Mouse (Mus musculus): Measurements from ENCODE around the gene Anks6. TPM values are rescaled to one million over a fixed set of nuclear protein-coding genes. Genes with fewer than 3 reads are reported as not detected.
A peak's percentile ranks its signal among the peaks of the same experiment; 100 is the strongest.

Anks6 gene
- total RNA-seq, 2 experiments from 2014 or later: 14.7 to 21.2 TPM

DNA sequence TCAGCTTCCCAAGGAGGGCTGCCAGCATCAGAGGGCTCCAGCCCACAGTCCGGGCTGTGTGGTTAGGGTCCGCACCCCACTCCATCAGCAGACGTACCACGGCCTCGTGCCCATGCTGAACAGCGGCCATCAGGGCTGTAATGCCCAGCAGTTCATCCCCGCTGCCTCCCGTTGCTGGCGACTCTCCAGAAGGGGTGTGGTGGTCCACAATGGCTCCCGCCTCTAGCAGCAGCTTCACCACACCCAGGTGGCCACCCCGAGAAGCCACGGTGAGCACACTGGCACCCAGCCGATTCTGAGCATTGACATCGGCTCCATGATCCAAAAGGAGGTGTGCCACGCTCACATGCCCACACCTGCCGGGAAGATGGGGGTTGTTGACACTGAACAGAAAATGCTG lies 8.0 kb downstream of the Anks6 start:
- intact Hi-C loops (cut with DNase I): no loop called here

DNA sequence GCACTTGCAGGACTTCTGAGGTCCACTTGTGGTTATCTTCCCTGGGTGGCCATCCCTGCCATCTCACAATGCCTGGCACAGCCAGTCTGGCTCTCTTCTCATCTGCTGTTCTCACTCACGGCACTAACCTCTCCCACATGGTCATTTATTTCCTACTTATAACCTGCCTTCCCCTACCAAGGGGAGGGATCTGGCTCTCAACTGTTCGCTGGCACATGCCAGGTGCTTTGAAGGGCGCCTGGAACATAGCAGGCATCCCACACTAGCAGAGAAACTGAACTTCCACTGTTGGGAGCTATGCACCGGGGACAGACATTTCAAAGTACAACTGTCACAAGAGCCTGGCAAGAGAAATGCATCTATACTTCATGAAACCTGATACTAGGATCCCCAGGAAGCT lies 9.5 kb downstream of the Anks6 start:
- DNase-seq (ENCODE audit: low spot score in 2 of 2): no peak
- intact Hi-C loops (cut with DNase I): no loop called here

More for the DNA sequence above, 8.0 kb downstream of the Anks6 start:
- DNase-seq (ENCODE audit: low spot score in 2 of 2): no peak

DNA sequence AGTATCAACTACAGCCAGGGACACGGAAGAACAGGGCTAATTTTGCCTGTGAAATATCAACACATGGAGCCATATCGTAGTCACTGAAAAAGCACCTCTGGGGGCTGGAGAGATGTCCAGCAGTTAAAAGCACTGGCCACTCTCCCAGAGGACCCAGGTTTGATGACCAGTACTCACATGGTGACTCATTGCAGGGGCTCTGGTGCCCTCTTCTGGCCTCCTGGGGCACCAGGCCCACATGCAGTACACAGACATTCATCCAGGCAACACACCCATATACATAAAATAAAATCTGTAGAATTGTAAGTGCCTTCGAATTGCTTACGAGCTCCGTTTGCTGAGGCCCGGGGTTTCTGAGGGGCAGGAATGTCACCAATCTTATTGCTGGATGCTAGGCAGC lies 10.3 kb downstream of the Anks6 start:
- intact Hi-C loops (cut with DNase I): no loop called here
- DNase-seq (ENCODE audit: low spot score in 2 of 2): no peak

DNA sequence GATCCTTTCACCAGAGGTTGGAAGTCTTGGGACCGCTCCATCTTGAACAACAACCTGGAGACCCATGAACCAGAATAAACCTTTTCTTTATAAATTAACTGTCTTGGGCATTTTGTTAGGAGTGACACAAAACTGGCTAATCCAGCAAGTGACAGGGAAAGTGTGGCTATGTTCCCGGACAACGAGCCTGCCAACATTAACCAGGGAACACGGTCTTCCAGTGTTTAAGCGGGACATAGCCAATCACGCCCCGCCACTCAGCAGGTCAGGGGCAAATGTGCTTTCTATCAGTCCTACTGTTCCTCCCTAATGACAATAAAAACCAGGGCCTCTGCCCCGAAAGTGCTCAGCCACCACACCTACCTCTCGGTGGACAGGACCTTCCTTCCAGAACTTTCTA lies 13.4 kb downstream of the Anks6 start:
- no peak for DNase-seq (ENCODE audit: low spot score in 2 of 2)
- intact Hi-C loops (cut with DNase I): no loop called here

DNA sequence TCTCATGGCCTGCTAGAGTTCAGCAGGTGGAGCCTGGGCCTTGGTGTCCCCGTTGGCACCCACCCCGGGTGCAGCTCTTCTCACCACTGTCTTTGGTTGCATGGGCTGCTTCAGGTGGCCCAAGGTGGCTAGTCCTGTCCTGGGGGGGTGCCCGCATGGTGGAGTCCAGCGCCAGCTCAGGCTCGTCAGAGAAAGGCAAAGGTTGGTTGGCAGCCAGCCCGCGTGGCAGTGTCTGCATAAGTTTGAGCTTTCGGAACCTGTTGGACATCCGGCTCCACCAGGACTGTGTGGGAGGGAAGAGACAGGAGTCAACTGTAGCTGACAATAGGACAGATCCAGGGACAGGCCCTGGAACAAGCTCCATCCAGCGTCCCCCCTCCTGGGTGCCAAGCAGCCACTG lies 17.6 kb downstream of the Anks6 start:
- DNase-seq (ENCODE audit: low spot score in 2 of 2): no peak
- intact Hi-C loops (cut with DNase I): loop anchor here (5.0 kb wide), 2 partner anchors 47 to 427 kb away; partner anchors contain the start of gene Gabbr2

DNA sequence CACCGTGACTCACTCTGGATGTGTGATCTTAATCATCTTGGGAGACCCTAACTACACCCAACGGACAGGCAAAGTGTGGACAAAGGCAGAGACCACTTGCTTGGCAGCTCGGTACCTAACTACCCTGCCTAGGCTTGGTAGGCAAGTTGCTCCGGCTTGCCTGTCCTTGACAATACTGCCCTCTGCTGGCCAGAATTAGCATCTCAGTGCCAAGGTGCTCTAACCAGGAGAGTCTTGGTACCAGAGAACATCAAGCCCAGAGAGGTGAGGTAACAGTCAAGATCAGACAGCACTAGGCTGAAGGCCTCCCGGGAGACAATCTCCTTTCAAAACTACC lies 19.9 kb downstream of the Anks6 start:
- DNase-seq (ENCODE audit: low spot score in 2 of 2): peak; percentile 76 to 79
- intact Hi-C loops (cut with DNase I): loop anchor here (2.0 to 5.0 kb wide), 3 partner anchors 45 to 425 kb away; partner anchors contain the start of gene Gabbr2

DNA sequence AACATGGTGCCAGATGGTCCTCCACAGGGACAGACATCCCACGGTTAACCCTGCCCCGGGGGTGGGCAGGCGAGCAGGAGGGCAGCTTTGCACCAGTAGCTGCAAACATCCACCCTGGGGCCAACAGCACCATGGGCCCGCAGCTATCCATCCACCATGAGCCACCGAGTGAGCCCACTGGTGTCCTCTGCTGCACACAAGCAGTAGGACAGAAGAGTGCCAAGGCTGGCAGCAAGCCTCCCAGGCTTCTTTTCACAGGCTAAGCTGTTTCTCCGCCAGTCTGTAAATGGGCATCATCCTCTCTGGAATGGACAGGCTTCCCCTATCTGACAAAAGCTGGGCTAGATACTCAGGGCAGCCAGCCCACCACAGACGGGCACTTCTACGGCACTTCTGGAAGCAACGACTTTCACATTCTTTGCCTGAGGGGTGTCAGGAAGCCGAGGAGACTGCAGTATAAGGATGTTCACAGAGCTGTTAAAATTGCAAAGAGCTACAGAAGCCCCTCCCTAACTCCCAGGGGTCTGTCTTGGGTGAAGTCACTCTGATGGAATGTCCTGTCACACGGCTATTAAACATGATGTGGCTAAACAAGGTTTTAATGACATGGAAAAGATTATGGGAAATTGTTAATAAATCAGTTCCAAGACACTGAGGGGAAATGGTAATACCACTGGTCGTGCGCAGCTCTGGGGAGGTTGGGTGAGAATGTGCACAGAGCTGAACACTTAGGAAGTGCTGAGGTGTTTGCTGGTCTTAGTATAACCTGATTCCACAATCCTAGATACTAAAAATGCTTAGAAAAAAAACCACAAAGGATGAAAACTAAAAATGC lies 20.5 kb downstream of the Anks6 start:
- intact Hi-C loops (cut with DNase I): loop anchor here (2.0 to 5.0 kb wide), 3 partner anchors 44 to 424 kb away; partner anchors contain the start of gene Gabbr2
- peak; percentile 37 to 42 for DNase-seq (ENCODE audit: low spot score in 2 of 2)

DNA sequence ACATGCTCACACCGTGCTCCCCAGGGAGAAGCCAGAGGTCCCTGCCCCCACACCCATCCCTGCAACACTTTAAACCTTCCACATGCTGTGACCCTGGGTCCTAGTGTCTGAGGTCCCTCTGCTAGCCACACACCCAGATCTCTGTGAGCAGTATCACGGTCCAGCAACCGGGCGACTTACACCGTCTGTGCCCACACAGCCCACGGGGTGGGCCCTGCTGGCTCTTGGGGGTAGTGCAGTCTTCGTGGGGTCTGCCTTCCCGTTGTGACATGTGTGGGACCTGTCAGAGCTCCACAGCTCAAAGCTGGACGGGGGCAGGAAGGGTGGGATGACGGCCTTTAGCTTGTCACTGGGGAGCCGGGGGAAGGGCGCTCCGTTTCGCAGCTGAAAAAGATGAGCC lies 21.7 kb downstream of the Anks6 start:
- intact Hi-C loops (cut with DNase I): loop anchor here (5.0 kb wide), 2 partner anchors 43 to 423 kb away; partner anchors contain the start of gene Gabbr2
- no peak for DNase-seq (ENCODE audit: low spot score in 2 of 2)

DNA sequence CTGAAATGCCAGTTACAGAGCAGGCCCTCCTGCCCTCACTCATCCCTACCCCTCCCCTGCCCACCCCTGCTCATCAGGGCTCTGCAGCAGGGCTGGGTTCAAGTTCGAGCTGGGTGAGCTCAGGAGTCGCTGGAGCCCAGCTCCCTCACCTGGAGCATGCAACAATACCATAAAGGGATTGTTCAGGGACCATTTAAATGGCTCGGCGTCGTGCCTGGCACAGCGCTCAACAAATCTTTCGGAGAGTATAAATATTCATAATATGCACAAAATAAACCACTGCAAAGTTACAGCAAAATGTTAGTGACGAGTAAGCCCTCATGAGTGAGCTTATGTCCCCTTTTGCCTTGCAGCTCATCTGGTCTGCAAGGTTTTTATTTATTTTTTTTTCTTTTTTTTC lies 25.1 kb downstream of the Anks6 start:
- peak in 1 of 2 experiments; percentile 51 for DNase-seq (ENCODE audit: low spot score in 2 of 2)
- intact Hi-C loops (cut with DNase I): no loop called here

DNA sequence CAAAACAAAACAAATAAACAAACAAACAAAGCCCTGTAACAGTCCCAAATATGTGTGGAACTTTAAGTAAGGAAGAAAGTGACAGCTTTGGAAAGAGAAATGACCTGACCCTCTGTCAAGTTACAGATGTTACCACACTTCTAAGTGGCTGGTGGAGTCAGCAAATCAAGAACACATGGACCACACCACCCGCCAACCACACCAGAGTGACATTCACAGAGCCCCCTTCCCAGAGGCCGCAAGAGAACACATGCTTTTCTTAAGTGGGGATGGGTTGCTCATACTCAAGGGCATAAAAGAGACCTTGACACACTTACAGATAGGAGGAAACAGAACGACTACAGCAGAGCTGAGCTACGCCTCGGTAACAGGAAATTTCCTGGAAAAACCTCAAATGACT lies 28.4 kb downstream of the Anks6 start:
- intact Hi-C loops (cut with DNase I): no loop called here
- DNase-seq (ENCODE audit: low spot score in 2 of 2): no peak

DNA sequence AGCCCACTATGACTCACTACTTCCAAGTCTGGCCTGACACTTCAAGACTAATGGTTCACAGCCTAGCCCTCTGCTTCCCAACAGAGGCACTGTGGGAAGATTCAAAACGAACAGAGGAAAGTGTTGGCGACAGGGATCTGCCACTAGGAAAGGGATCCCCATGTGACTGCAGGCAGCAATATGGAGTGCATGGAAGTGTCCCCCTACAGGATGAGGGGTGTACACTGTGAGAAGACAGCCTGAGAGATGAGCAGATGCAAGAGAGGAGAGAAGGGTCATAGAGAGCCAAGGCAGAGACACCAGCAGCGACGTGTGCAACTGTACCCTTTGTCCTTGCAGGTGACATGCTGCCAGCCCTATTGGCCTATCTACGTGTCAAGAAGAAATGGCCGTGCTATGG lies 33.3 kb downstream of the Anks6 start:
- intact Hi-C loops (cut with DNase I): loop anchor here (5.0 kb wide), 1 partner anchor 337 kb away; no protein-coding TSS in a partner anchor
- DNase-seq (ENCODE audit: low spot score in 2 of 2): no peak

DNA sequence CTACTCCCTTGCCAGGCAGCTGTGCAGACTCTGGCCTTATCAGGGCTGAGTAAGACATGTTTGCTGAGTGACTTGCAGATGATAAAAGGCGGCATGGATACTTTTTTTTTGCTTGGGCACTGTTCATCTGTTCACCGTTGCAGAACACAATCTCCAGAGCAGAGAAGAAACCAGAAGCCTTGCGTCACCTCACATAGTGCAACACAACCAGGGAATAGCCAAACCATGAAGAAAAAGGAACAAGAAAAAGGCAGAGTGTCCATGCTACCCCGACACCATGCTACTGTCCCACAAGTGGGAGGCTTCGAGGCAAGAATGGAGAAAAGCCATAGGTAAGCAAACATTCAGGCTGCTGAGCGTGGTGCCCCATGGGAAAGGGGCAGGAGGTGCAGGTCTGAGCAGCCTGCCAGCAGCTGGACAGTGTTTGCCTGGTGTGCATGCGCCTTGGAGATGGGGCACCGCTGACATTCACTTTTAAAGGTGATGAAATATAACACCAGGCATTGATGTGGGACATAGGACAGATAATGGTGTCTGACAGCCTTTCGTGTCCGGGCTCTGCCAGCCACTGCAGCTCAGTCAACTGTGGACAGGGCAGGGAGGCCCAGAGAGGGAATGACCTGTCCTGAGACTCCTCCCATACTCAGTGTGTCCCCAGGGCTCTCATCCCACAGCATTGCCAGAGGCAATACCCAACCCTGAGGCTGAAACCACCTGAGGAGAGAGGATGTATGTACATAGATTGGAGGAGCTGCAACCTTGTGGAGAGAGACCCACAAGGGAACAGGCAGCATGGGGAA lies 34.2 kb downstream of the Anks6 start:
- intact Hi-C loops (cut with DNase I): loop anchor here (5.0 kb wide), 1 partner anchor 336 kb away; no protein-coding TSS in a partner anchor
- DNase-seq (ENCODE audit: low spot score in 2 of 2): no peak

DNA sequence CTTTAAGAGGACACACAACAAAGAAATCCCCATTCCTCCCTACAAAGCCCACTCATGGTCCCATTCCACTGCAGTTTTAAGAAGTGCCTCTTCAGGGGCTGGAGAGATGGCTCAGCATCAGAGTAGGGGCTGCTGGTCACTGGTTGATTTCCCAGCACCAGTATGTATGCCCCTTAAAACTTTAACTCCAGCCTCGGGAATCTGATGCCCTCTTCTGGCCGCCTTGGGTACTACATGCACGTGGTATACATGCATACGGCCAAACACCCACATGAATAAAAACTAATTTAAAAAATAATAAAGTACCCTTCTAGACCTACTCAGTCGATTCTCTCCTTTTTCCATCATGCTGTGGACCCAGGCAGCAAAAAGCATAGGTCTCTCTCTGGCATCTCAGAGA lies 36.7 kb downstream of the Anks6 start:
- no peak for DNase-seq (ENCODE audit: low spot score in 2 of 2)
- intact Hi-C loops (cut with DNase I): loop anchor here (5.0 kb wide), 1 partner anchor 333 kb away; no protein-coding TSS in a partner anchor

DNA sequence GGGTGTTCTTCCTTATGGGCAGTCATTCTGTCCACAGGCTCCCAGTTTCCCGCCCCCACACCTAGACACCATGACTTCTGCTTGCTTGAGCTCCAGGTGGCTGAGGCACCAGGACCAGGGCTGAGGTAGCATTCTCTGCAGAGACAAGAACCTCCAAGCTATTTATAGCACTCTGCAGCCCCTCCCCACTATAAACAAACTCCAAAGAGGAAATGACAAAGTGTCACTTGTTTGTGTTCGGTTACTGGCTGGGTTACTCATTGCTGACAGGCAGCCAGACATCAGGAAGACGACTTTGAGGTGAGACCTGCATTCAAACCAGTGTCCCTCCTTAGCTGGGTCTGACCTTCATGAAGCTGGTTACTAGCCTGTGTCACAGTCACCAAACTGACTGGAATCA lies 42.1 kb downstream of the Anks6 start:
- no peak for DNase-seq (ENCODE audit: low spot score in 2 of 2)
- intact Hi-C loops (cut with DNase I): no loop called here

DNA sequence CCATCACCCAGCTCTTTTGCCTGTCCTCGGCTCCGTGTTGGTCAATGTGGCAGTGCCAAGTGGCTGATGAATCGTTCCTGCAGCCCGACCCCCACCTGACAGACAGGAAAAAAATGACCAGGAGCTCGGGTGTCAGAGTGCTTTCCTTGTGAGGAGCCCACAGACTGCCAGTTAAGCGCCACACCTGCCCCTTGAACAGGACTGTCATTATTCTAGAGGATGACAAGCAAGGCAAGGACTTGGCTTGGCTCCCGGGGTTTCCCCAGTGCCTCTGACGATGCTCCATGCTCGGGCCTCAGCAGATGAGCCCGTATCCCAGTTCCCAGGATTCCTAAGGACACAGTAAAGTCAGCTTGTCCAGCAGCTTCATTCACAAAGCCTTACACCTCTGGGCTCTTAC lies 44.8 kb downstream of the Anks6 start:
- DNase-seq (ENCODE audit: low spot score in 2 of 2): no peak
- intact Hi-C loops (cut with DNase I): no loop called here

DNA sequence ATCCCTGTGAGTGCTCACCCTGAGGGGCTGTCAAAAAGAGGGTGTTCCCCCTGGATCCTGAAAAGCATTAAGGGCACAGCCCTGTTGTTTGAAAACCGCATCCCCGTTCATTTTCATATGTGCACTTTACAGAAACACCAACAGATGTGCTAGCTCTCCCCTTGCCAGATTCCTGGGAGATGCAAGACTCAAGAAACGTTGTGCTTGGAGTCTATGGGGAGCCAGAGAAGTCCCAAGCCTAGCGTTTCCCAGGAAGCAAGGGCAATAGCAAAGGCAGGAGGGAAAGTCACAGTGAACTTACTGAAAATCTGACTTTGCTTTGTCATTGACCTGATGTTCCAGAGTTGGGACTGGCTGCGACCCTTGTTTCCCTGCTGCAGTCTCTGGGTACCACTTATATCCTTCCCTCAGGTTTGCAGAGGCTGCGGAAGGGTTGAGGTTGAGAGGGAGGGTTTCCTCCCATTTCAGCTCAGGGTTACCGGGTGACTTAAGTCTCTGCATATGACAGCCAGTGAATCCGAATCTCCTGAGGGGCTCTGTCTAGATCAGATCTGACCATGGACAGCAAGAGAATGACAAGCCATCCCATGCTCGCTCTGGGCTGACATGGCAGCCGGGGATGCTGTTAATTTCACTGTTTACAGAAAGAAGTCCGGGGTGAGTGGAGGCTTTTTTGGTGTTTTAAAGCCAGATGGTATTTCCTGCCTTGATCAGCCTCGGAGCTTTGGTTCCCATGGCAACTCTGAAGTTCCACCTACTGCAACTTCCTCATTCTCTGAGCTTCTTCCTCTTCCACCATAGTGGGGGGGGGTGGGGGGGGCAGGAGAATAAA lies 46.6 kb downstream of the Anks6 start:
- DNase-seq (ENCODE audit: low spot score in 2 of 2): peak; percentile 36 to 55
- intact Hi-C loops (cut with DNase I): no loop called here

DNA sequence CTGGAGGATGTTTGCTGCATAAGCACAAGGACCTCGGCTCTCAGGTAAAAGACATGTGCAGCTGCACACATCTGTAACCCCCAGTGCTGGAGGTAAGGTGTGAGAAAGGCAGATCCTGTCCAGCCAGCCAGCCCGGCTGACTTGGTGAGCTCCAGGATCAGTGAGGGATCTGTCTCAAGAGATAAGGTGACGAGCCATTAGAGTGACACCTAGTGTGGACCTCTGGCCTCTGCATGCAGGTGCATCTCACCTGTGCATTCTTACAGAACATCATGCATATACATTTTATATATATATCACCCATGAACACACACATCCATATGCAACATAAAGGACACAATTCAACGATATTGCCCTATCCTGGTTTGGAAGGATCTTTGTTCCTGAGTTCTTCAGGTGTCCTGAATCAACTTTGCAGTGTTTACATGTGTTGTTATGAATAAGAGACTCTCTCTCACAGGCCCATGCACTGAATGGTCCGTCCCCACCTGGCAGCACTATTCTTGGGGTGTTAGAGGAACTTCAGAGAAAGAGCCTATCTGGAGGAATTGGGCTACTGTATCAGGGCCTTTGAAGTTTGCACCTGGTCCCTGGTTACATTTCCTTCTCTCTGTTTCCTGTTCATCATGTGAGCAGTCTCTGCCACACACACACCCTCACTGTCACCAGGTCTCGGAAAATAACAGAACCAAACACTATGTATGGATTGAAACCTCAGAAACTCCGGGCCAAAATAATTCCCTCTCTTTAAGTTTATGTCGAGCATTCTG lies 56.4 kb downstream of the Anks6 start:
- intact Hi-C loops (cut with DNase I): no loop called here
- no peak for DNase-seq (ENCODE audit: low spot score in 2 of 2)

DNA sequence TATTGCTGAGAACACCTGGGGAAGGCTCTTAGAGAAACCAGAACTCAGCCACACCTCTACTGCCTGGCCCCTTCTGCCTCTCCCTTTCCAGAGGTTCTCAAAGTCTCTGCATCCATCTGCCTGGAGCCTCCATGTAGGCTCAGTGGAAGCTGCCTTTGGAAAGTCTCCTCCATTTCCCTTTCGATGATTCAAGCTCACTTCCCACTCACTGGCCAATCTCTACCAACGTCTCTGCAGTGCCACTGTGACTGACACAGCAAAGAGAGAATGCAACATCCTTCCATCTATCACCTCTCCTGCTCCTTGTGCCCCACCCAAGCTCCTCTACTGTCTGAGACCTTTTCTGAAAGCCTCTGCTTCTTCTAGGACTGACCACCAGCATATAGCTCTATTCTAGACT lies 59.3 kb downstream of the Anks6 start:
- DNase-seq (ENCODE audit: low spot score in 2 of 2): no peak
- intact Hi-C loops (cut with DNase I): no loop called here
